Mouse (Mus musculus) bone marrow, adult 2 months (tissue): Measurements from ENCODE around the gene Birc2. TPM values are rescaled to one million over a fixed set of nuclear protein-coding genes. Genes with fewer than 3 reads are reported as not detected.

ENCODE experiments used
- H3K27ac ChIP-seq: fragments of 200-500 bp; 2 replicates; pipeline ENCODE4 v1.5.1; 2012; ENCODE audit warnings: low read depth, mild to moderate bottlenecking, control low read depth, inconsistent platforms, low read length; ENCODE audit not compliant: control insufficient read depth, poor library complexity, insufficient read depth
- H3K4me1 ChIP-seq: fragments of 200-500 bp; 2 replicates; pipeline ENCODE4 v1.6.1; 2011; ENCODE audit warnings: low read length; ENCODE audit not compliant: control insufficient read depth, insufficient read depth
- H3K4me3 ChIP-seq: fragments of 200-500 bp; replicated peaks from 2 replicates; pipeline ENCODE3; 2011; ENCODE audit warnings: mild to moderate bottlenecking, low read depth, low read length, control low read depth; ENCODE audit not compliant: control insufficient read depth
- CTCF ChIP-seq: fragments of 200-500 bp; IDR thresholded peaks from 2 replicates; pipeline ENCODE4 v1.5.1; 2011; ENCODE audit warnings: low read length, control low read depth; ENCODE audit not compliant: control insufficient read depth, insufficient read depth
- POLR2A ChIP-seq: fragments of 200-500 bp; IDR thresholded peaks from 2 replicates; pipeline ENCODE4 v1.6.1; 2011; ENCODE audit warnings: low read depth, mild to moderate bottlenecking, control low read depth, low read length, borderline replicate concordance; ENCODE audit not compliant: control insufficient read depth
- WGBS: fragments of 180-500 bp; shearing (Covaris S2); methylation state at CpG from one replicate; pipeline ENCODE4 v1.1.7; 2018; 5-methylcytosine and 5-hydroxymethylcytosine counted together
- polyA plus RNA-seq: library from polyadenylated mRNA; stranded (reverse); fragments of >200 nt; gene quantifications from 2 replicates; pipeline ENCODE4 v1.2.4, GENCODE M21; 2011; ENCODE audit warnings: low replicate concordance; ENCODE audit not compliant: missing spikeins, insufficient read depth, insufficient read length

The Birc2 gene
- polyA plus RNA-seq, 1 experiment: 41.1 TPM

GRCm38 (mm10) chr9:7786086-7786485 lies 50.8 kb downstream of the Birc2 start:
- H3K4me1 ChIP-seq: peaks cover 9% of the 10 kb centered on the region
- TF ChIP-seq CTCF: no peak
- TF ChIP-seq POLR2A: no peak
- no peak overlapping the region for H3K4me3 ChIP-seq
- WGBS: 90% methylated on average over 7 of the region's 7 CpGs
- peak overlapping the region; percentile 80 for H3K27ac ChIP-seq

- no peak overlapping the region for H3K4me3 ChIP-seq
- TF ChIP-seq CTCF (no peak), POLR2A (no peak)
- peaks cover 9% of the 10 kb centered on the region for H3K4me1 ChIP-seq
- peak overlapping the region; percentile 85 for H3K27ac ChIP-seq
- 78% methylated on average over 3 of the region's 3 CpGs for WGBS
Measured at GRCm38 (mm10) chr9:7785396-7785795, 51.5 kb downstream of the Birc2 start.

GRCm38 (mm10) chr9:7784615-7785012 lies 52.2 kb downstream of the Birc2 start:
- Histone ChIP-seq H3K4me3 (no peak overlapping the region), H3K27ac (peak overlapping the region; percentile 15; the same call in 1 of the 2 replicates), H3K4me1 (peaks cover 15% of the 10 kb centered on the region)
- WGBS: 58% methylated on average over 1 of the region's 1 CpGs
- no peak for TF ChIP-seq CTCF
- no peak for TF ChIP-seq POLR2A

GRCm38 (mm10) chr9:7783823-7784614 lies 52.8 kb downstream of the Birc2 start:
- peak overlapping the region; percentile 44; the same call in 1 of the 2 replicates for H3K27ac ChIP-seq
- peaks cover 16% of the 10 kb centered on the region for H3K4me1 ChIP-seq
- no peak overlapping the region for H3K4me3 ChIP-seq
- WGBS: 77% methylated on average over 15 of the region's 15 CpGs
- no peak for TF ChIP-seq POLR2A
- no peak for TF ChIP-seq CTCF

- Histone ChIP-seq H3K4me1 (peaks cover 15% of the 10 kb centered on the region), H3K27ac (peak overlapping the region; percentile 33), H3K4me3 (no peak overlapping the region)
- TF ChIP-seq POLR2A (no peak), CTCF (0 out of 2 replicates have a peak, but pooled peaks have one; percentile 0)
- 37% methylated on average over 8 of the region's 8 CpGs for WGBS
Measured at GRCm38 (mm10) chr9:7780250-7781150, 56.4 kb downstream of the Birc2 start.

GRCm38 (mm10) chr9:7779786-7780185 lies 57.1 kb downstream of the Birc2 start:
- TF ChIP-seq POLR2A (no peak), CTCF (no peak)
- Histone ChIP-seq H3K4me3 (no peak overlapping the region), H3K4me1 (peaks cover 11% of the 10 kb centered on the region), H3K27ac (peak overlapping the region; percentile 33; the same call in 1 of the 2 replicates)
- WGBS: 61% methylated on average over 4 of the region's 4 CpGs

GRCm38 (mm10) chr9:7778771-7779170 lies 58.1 kb downstream of the Birc2 start:
- no peak overlapping the region for H3K27ac ChIP-seq
- H3K4me3 ChIP-seq: no peak overlapping the region
- peaks cover 15% of the 10 kb centered on the region for H3K4me1 ChIP-seq
- WGBS: 74% methylated on average over 7 of the region's 7 CpGs
- TF ChIP-seq POLR2A: no peak
- no peak for TF ChIP-seq CTCF

GRCm38 (mm10) chr9:7777652-7778051 lies 59.2 kb downstream of the Birc2 start:
- no peak for TF ChIP-seq POLR2A
- TF ChIP-seq CTCF: no peak
- no peak overlapping the region for H3K27ac ChIP-seq
- 59% methylated on average over 1 of the region's 1 CpGs for WGBS
- no peak overlapping the region for H3K4me3 ChIP-seq
- H3K4me1 ChIP-seq: peaks cover 15% of the 10 kb centered on the region
